ENCODE assay signal across 17 mouse cellular contexts in genomic region chr13:100545510-100545909, GRCm38 (mm10). TPM values are rescaled to one million over a fixed set of nuclear protein-coding genes. Genes with fewer than 3 reads are reported as not detected.
DNase-seq lines count a peak whose midpoint lies in the region; ATAC-seq and TF ChIP-seq lines count a peak whose summit lies in the region.
"Had no signal": no experiment of that assay in that cellular context is flagged by ENCODE, and none has a peak within 500 bp of the region (broad histone marks: within the 10 kb centered on the region; RNA-seq: fewer than 3 reads in every experiment).

No protein-coding gene starts in this region.

- peak; percentile 82; the same call in 1 of the 2 replicates for ATAC-seq in forebrain, embryonic 14.5 days
- no peak for ATAC-seq in forebrain, embryonic 12.5 days (ENCODE audit: low FRiP score)
- 0 out of 2 replicates have a peak, but pooled peaks have one; percentile 49 for ATAC-seq in stomach, postnatal 0 days (ENCODE audit: low FRiP score, low TSS enrichment)
- ATAC-seq: lung, postnatal 0 days; midbrain, embryonic 15.5 days had no signal

- no peaks in the 10 kb centered on the region for H3K36me3 ChIP-seq in forebrain, embryonic 14.5 days (ENCODE audit: control insufficient read depth, insufficient read depth, low read length)
- H3K36me3 ChIP-seq in forebrain, embryonic 12.5 days (replicated peaks), result no peaks in the 10 kb centered on the region
- H3K36me3 ChIP-seq in stomach, postnatal 0 days (ENCODE audit: control insufficient read depth, insufficient read depth, low read length), result no peaks in the 10 kb centered on the region
- H3K36me3 ChIP-seq: hindbrain, embryonic 15.5 days; midbrain, embryonic 15.5 days had no signal

- H3K9ac ChIP-seq in forebrain, embryonic 14.5 days (ENCODE audit: low read length), result no peak overlapping the region
- H3K9ac ChIP-seq in forebrain, embryonic 12.5 days, result no peak overlapping the region
- H3K9ac ChIP-seq in stomach, postnatal 0 days (ENCODE audit: low read length), result no peak overlapping the region
- H3K9ac ChIP-seq: hindbrain, embryonic 15.5 days; liver, embryonic 14.5 days; midbrain, embryonic 15.5 days had no signal

- 70% methylated on average over 3 of the region's 3 CpGs for WGBS in forebrain, embryonic 14.5 days
- WGBS in forebrain, embryonic 12.5 days, result 82% methylated on average over 3 of the region's 3 CpGs
- WGBS in stomach, postnatal 0 days, result 39% methylated on average over 3 of the region's 3 CpGs

- no peak overlapping the region for H3K4me3 ChIP-seq in forebrain, embryonic 14.5 days (ENCODE audit: low read depth, low read length)
- H3K4me3 ChIP-seq in forebrain, embryonic 12.5 days (replicated peaks), result no peak overlapping the region
- no peak overlapping the region for H3K4me3 ChIP-seq in stomach, postnatal 0 days (ENCODE audit: low read depth, low read length)
- H3K4me3 ChIP-seq: hindbrain, embryonic 15.5 days; midbrain, embryonic 15.5 days had no signal

- no peak overlapping the region for H3K27ac ChIP-seq in forebrain, embryonic 14.5 days (ENCODE audit: low read depth, low read length)
- H3K27ac ChIP-seq in forebrain, embryonic 12.5 days, result no peak overlapping the region
- H3K27ac ChIP-seq in stomach, postnatal 0 days (replicated peaks), result no peak overlapping the region
- H3K27ac ChIP-seq: hindbrain, embryonic 15.5 days; liver, embryonic 14.5 days; midbrain, embryonic 15.5 days had no signal

- H3K4me2 ChIP-seq in forebrain, embryonic 14.5 days (ENCODE audit: low read length), result no peak overlapping the region
- H3K4me2 ChIP-seq in forebrain, embryonic 12.5 days, result no peak overlapping the region
- H3K4me2 ChIP-seq in stomach, postnatal 0 days (replicated peaks; ENCODE audit: low read depth), result no peak overlapping the region
- H3K4me2 ChIP-seq: hindbrain, embryonic 15.5 days; midbrain, embryonic 15.5 days had no signal

- no peak for TF ChIP-seq CTCF in stomach, postnatal 0 days (IDR thresholded peaks at IDR 0.05; ENCODE audit: low read depth)

- no peaks in the 10 kb centered on the region for H3K4me1 ChIP-seq in forebrain, embryonic 14.5 days (ENCODE audit: control insufficient read depth, insufficient read depth, low read length)
- H3K4me1 ChIP-seq in forebrain, embryonic 12.5 days, result no peaks in the 10 kb centered on the region
- no peaks in the 10 kb centered on the region for H3K4me1 ChIP-seq in stomach, postnatal 0 days (replicated peaks; ENCODE audit: control insufficient read depth, insufficient read depth)
- H3K4me1 ChIP-seq: hindbrain, embryonic 15.5 days; midbrain, embryonic 15.5 days had no signal

- TF ChIP-seq EP300 in stomach, postnatal 0 days (optimal IDR thresholded peaks at IDR 0.05), result no peak

- H3K9me3 ChIP-seq in forebrain, embryonic 14.5 days (replicated peaks; ENCODE audit: control insufficient read depth, low read length), result no peaks in the 10 kb centered on the region
- H3K9me3 ChIP-seq in forebrain, embryonic 12.5 days, result no peaks in the 10 kb centered on the region
- no peaks in the 10 kb centered on the region for H3K9me3 ChIP-seq in stomach, postnatal 0 days (ENCODE audit: control insufficient read depth, low read length)
- H3K9me3 ChIP-seq: hindbrain, embryonic 15.5 days; midbrain, embryonic 15.5 days had no signal

- peaks cover 8% of the 10 kb centered on the region for H3K27me3 ChIP-seq in forebrain, embryonic 14.5 days (replicated peaks; ENCODE audit: control insufficient read depth, insufficient read depth, low read length)
- peaks cover 13% of the 10 kb centered on the region for H3K27me3 ChIP-seq in forebrain, embryonic 12.5 days
- no peaks in the 10 kb centered on the region for H3K27me3 ChIP-seq in stomach, postnatal 0 days (ENCODE audit: control insufficient read depth, insufficient read depth, low read length)

- peak; percentile 40 for DNase-seq in forebrain, embryonic 14.5 days (ENCODE audit: low spot score)
- DNase-seq in layer of hippocampus, adult 9-11 months, result peak; percentile 38
- DNase-seq in layer of hippocampus, adult 8-10 months (ENCODE audit: low spot score in 2 of 2), result no peak
- DNase-seq in cerebellum, adult 9-11 months, result peak; percentile 52
- DNase-seq in stomach, postnatal 0 days (ENCODE audit: low spot score), result no peak
- no peak for DNase-seq in heart, adult 8-10 months (ENCODE audit: low spot score)
- DNase-seq: gastrocnemius, postnatal 25 days; heart, postnatal 10 days; kidney, adult 18-20 months; kidney, postnatal 14 days; thymus, adult 2 months had no signal

RNA-seq across cellular contexts. Expression of gene Ocln, which starts 7.0 kb away (rescaled TPM):
- 5.6 and 10.5 TPM in 2 replicates for polyA plus RNA-seq in forebrain, embryonic 14.5 days (2014; fragmentation: Nextera tagmentation; extraction: Ambion mirVana)
- polyA plus RNA-seq in forebrain, embryonic 12.5 days (2016; fragmentation: Nextera tagmentation; extraction: Ambion mirVana), result 2.9 and 3.4 TPM in 2 replicates
- 10 to 100 TPM in 3 of 4 experiments, 1 to 10 TPM in 1; 10.0 to 14.1 (median 11.3) TPM for total RNA-seq in layer of hippocampus, adult 8-10 months (2022)
- polyA plus RNA-seq in stomach, postnatal 0 days (2015; fragmentation: Nextera tagmentation; extraction: Ambion mirVana), result 65.7 and 66.0 TPM in 2 replicates
- 1 to 10 TPM in 1 of 4 experiments, under 1 TPM in 3; 0.24 to 1.1 (median 0.66) TPM for total RNA-seq in heart, adult 8-10 months (2022)
- total RNA-seq: megakaryocyte, adult 5-6 weeks had no signal

RNA-seq across cellular contexts. Expression of gene Gtf2h2, which starts 53.1 kb away (rescaled TPM):
- polyA plus RNA-seq in forebrain, embryonic 14.5 days (2014; fragmentation: Nextera tagmentation; extraction: Ambion mirVana), result 63.0 and 64.8 TPM in 2 replicates
- polyA plus RNA-seq in forebrain, embryonic 12.5 days (2016; fragmentation: Nextera tagmentation; extraction: Ambion mirVana), result 76.9 and 77.1 TPM in 2 replicates
- total RNA-seq in layer of hippocampus, adult 8-10 months (2022), result 10 to 100 TPM; 45.7 to 63.5 (median 57.5) TPM
- 25.3 and 25.7 TPM in 2 replicates for polyA plus RNA-seq in stomach, postnatal 0 days (2015; fragmentation: Nextera tagmentation; extraction: Ambion mirVana)
- total RNA-seq in heart, adult 8-10 months (2022), result 10 to 100 TPM; 16.3 to 29.0 (median 21.0) TPM

Comparison
In these comparisons a context has a peak if more than half of its experiments do, and no peak if none do; other contexts are left out.
1. DNase-seq: peak in forebrain, embryonic 14.5 days (single experiment), layer of hippocampus, adult 9-11 months (single experiment) and cerebellum, adult 9-11 months (single experiment); none in layer of hippocampus, adult 8-10 months (0 of 2), stomach, postnatal 0 days (single experiment) and heart, adult 8-10 months (single experiment).